Mouse (Mus musculus): ENCODE data around the gene Nt5c2.
"Not testable (repeated sequence)": the region's sequence is repeated elsewhere in the genome, so short reads cannot be mapped to it uniquely, and the experiment has no call there.

The Nt5c2 gene

DNA sequence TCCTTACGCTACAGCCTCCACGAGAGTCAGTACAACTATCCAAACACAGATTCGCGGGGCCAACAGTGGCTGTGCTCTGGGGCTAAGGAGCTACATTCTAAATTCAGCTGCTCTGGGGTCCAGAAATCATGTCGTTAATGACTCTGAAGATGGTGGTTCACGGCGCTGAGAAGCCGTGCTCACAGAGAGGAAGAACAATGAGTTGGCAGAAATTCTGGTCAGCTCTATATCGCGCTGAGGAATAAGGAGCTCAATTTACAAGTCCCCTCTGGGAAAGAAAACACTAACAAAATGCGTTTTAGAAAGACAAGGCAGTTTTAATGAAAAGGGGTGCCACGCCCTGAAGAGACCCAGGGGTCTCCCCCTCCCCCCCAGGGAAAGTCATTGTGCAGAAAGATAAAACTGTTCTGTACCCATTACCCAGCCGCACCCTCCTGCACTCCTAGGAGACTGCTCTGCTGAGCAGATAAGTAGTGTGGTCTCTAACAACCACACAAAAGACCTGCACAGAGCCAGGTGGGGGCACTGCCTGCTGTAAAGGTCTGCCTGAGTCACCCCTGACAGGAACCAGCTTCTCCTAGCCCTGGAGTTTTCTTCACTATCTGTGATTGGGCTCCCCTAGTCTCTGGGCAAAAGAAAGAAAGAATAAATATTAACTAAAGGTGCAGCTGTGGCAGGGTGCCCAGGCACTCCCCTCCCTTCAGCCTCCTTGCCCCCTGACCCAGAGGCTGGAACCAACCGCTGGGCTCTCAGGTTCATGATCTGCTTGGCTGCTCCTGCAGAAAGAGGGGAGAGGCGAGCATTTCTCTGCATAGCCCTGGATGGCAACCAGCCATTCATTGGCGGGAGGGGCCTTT, 26.5 kb downstream of the Nt5c2 start:
- no peak for DNase-seq (ENCODE audit: low spot score in 2 of 2)

DNA sequence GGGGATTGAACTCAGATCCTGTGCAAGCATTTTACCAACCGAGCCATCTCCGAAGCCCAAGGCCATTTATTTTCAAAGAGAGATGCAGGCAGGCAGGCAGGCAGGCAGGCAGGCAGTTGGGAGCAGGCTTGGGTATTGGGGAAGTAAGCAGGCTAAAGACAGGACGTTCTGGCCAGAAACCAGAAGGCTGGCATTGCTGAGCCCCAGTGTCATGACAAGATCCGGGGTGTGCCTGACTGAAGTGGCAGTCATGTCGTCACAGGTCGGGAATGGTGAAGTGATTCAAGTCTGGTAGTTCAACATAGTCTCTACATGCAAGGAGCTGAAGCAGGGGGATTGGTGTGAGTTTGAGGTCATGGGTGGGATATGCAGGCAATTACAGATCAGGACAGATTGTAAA, 27.3 kb downstream of the Nt5c2 start:
- no peak for DNase-seq (ENCODE audit: low spot score in 2 of 2)

DNA sequence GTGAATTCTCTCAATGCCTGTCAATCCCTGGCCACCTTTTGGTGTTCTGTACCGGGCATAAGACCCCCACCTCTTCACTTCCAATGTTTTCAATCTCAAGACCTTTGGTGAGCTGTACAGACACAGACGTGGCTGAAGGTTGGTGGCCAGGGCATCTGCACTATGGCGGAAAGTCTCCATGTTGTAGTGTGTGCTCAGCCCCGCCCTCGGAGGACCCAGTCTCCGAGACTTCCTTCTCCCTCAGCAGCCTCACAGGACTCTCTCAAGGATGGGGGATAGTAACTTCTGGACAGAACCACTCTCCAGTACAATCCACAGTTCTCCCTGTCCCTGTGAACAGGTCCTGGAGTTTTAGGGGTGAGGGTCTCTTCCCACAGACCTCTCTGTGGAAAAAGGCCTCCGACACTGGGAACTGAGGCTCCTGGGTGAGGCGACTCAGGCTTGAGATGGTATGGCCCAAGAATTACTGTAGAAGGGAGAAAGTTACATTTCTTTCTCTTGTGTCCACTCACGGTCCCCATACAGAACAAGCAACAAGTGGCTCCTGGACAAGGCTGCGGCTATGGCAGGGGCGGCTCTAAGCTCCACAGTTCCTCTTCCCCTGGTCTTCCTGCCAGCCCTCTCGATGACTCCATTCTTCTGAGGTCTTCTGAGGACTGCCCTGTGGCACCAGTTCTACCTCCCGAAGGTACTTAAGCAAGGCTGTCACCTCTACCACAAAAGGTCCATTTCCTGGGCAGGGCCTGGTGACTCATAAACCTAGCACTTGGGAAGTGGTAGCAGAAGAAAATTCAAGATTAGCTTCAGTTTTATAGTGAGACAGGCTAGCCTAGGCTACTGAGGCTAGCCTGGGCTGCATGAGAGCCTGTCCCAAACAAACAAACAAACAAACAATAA, 30.0 kb downstream of the Nt5c2 start:
- no peak for DNase-seq (ENCODE audit: low spot score in 2 of 2)

DNA sequence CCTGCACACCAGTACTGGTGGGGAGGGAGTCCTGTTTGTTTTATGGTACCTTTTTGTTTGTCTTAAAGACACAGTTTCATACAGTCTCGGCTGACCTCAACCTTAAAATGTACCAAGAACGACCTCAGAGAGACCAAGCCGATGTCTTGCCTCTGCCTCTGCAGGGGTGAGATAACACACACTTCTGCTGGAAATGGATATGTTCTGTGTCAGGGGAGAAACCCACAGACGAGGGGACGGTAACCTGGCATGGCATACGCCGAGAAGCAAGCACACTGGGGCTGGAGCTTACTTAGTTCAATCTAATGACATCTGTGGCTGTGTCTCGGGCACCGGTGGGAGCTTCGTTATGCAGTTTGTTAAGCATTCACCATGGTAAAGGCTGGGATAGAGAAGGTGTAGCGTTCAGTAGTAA, 31.0 kb downstream of the Nt5c2 start:
- DNase-seq (ENCODE audit: low spot score in 2 of 2), result no peak

DNA sequence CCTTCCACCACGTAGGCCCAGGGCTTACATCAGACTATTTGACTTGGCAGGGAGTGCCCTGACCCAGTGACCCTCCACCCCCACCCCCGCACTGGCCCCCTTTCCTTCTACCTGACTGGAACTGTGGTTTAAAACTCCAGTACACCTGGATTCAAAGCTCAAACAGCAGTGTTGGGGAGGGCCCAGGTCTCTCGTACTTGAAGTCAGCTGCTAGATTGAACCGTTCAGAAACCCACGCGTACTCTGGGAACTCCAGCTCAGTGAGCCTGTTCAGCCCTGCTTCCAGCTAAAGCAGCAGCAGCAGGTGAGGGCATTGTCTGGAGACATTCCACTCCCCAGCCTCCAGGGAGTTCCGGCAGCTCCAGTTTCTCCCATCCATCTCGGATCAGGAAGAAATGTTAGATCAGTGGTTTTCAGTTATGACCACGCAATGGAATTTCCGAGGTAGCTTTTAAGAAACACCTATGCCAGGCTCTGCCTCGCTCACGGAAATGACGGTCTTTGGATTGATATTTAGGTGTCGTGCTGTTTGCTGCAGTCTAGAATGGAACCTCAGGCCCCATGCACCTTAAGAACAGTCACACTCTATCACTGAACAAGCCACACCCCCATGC, 31.5 kb downstream of the Nt5c2 start:
- DNase-seq (ENCODE audit: low spot score in 2 of 2), result no peak

DNA sequence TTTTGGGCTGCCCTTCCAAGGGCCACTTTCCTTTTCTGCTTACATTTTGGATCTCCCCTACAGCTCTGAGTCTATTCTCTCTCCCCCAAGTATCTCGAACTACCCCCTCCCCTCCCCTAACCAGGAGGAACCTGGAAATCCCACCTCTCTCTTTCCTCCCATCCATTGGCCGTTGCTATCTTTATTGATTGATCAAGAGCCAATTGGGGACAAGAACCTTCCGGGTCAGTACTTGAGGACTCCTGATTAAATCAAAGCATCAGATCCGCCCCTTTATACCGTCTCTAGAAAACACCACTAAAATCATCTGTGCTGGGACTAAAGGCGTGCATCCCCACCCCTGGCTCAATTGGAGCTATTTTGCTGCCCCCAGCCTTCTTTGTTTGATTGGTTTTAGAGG, 33.5 kb downstream of the Nt5c2 start:
- DNase-seq (ENCODE audit: low spot score in 2 of 2), result no peak

DNA sequence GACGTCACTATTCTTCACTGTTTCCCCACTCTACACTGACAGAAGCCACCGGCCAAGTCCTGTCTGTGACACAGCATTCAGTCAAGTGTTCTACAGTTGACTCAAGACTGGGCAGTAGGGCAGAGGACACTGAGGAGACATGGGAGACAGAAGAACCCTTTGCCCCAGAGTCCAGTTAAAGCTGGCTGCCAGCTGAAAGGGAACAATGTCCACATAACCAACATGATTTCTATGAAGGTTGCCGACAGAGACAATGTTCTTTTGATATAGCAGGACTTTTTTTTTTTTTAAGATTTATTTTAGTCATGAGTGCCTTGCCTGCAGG, 35.2 kb downstream of the Nt5c2 start:
- DNase-seq (ENCODE audit: low spot score in 2 of 2), result no peak

DNA sequence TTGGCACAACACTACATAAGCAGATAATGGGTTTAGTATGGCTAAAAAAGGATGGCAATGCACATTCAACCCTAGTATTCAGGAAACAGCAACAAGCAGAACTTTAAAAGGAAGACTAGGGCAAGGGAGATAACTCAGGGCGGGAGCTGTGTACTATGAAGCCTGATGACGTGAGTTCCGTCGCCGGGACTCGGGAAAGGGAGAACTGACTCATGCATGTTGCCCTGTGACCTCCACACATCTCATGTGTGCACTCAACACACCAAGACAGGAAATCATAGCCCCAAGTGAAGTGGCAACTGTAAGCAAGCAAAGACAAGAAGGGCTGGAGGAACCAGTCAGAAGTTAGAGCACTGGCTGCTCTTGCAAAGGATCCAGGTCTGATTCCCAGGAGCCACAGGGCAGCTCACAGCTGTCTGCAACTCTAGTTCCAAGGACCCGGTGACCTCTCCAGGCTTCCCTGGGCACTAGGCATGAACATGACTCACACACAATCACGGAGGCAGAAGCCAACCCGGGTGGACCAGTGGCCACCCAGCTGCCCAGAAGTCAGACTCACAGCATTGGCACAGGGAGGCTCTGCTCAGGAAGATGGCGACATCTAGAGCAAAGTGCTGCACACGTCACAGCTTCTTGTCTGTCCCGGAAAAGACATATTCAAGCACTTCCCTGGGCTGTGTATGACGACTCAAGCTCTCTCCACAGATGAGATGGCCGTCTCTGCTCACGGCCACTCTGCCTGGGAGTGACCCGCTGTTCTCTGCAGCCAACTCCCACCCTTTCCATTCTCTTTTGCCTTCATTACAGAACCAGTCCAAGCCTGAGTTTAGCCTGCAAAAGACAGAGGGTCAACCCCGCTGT, 35.8 kb downstream of the Nt5c2 start:
- DNase-seq (ENCODE audit: low spot score in 2 of 2), result no peak

DNA sequence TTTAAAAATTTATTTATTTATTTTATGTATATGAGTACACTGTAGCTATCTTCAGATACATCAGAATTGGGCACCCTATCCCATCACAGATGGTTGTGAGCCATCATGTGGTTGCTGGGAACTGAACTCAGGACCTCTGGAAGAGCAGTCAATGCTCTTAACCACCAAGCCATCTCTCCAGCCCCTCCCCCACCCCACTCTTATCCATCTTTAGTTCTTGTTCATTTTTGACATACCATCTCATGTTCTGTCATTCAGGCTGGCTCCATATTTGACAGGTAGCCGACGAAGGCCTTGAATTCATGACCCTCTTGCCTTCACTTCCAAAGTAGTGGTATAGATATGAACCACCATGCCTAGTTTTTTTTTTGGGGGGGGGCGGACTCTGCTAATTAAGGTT, 36.9 kb downstream of the Nt5c2 start:
- DNase-seq (ENCODE audit: low spot score in 2 of 2), result not testable (repeated sequence)

DNA sequence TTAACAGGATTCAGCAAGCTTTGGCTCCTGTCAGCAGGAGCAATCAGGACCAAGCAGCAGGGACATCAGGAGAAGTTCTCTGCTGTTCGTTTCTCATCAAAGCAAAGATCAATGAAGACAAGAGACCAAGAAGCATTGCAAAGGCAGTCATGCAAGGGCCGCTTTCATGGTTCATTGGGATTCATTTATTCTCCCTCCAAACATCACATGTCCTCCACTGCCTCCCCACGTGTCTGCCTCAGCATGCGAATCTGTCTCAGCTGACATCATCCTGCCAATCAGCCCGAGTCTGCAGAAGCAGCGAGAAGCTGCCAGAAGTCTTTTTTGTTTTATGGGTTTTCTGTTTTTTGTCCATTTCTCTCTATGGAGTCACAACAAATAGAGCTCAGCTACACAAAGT, 37.5 kb downstream of the Nt5c2 start:
- no peak for DNase-seq (ENCODE audit: low spot score in 2 of 2)

DNA sequence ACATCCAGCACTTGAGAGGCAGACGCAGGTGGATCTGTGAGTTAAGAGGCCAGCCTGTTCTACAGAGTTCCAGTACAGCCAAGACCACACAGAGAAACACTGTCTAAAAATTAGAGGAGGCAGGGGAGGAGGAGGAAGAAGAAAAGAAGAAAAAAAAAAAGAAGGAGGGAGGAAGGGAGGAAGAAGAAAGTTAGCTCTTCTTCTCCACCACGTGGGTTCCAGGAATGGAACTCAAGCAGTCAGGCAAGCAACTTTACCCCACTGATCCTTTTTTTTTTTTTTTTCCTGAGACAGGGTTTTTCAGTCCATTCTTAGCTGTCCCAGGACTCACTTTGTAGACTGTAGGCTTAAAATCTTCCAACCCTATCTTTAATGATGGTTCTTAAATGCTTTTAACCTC, 38.2 kb downstream of the Nt5c2 start:
- DNase-seq (ENCODE audit: low spot score in 2 of 2), result no peak

DNA sequence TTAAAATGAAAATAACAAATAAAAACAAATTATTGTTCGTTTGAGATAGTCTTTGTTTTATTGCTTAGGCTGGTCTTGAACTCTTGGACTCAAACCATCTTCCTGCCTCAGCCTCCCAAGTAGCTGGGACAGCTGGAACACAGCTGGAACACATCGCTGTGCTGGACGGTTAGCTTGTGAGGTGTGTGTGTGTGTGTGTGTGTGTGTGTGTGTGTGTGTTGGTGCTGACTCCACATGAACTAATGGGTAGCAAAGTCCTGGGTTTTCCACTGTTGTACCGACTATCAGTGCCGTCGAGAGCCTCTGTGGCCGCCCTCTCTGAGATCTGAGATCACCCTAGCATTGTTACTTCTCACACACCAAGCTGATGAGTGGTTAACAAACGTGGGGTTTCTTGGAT, 39.0 kb downstream of the Nt5c2 start:
- no peak for DNase-seq (ENCODE audit: low spot score in 2 of 2)

DNA sequence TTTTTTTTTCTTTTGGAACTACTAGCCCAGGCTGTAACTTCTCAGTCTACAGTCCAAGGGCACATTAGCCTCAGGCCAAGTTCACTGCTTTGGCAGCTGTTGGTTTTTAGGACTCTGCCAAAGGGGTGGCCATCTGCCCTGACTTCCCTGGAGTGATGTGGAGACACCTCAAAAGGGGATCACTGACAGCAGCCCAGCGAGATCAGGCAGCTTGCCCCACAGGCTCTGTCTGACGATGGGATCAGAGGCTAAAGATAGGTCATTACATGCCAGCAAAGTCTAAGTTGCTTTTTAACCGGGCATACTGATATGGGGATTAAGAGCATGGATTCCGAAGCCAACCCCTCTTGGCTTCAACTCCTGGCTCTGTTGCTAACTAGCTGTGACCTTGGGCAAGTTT, 39.4 kb downstream of the Nt5c2 start:
- no peak for DNase-seq (ENCODE audit: low spot score in 2 of 2)

DNA sequence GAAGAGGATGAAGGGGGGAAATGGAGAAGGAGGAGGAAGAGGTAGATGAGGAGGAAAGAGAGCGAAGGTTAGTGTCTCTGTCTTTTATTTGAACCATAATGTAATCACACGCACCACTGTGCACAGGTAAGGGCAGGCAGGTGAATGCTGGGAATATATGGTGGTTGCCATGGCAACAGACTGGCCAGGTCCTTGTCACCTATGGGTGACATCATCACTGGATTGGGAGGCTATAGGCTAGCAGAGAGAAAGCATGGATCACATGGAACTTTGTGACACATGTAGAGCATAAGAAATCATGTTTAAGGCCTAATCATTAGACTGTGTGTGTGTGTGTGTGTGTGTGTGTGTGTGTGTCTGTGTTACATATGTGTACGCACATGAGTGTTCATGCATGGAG, 42.8 kb downstream of the Nt5c2 start:
- no peak for DNase-seq (ENCODE audit: low spot score in 2 of 2)

DNA sequence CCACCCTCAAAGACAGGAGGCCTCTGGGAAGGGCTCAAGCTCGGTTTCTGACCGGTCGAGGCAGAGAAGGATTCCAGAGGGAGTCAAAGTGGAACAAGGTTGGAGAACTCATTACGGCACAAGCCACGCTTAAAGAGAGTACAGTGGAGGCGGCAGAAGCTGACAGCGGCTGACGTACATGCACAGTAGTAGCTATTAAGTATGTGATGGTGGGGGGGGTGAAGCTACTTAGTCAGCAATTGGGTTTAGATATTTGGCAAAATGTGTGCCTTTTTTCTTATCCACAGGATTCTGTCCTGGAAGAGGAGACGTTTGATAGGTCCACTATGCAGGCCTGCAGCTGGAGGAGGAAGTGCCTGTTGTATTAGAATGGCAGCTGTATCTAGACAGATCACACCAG, 43.2 kb downstream of the Nt5c2 start:
- DNase-seq (ENCODE audit: low spot score in 2 of 2), result no peak

DNA sequence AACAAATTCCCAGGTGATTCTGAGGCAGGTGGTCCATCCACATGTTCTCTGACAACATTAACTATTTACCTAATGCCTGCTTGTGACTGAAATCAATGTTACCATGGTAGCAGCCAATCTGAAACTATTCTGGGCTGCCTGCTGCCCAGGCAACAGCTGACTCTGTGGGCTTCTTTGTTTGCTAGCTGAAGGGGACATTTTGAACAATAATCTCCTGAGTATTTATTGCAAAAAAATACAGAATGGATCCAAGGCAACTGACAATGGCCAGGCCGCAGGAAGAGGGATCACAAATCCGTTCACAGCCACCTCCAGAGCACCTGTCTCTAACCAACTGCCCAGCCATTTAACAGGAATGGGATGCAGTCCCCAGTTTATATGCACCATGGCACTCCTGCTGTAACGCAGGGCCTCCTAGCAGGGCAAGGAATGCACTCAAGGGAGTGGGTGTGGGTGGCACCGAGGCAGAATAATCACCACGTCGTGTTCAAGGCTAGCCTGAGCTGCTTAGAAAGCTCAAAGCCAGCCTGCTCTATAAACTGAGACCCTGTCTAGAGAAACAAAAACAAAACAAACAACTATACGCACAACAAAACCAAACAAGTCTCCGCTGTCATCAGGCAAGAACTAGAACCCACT, 43.8 kb downstream of the Nt5c2 start:
- peak; percentile 31 to 32 for DNase-seq (ENCODE audit: low spot score in 2 of 2)

DNA sequence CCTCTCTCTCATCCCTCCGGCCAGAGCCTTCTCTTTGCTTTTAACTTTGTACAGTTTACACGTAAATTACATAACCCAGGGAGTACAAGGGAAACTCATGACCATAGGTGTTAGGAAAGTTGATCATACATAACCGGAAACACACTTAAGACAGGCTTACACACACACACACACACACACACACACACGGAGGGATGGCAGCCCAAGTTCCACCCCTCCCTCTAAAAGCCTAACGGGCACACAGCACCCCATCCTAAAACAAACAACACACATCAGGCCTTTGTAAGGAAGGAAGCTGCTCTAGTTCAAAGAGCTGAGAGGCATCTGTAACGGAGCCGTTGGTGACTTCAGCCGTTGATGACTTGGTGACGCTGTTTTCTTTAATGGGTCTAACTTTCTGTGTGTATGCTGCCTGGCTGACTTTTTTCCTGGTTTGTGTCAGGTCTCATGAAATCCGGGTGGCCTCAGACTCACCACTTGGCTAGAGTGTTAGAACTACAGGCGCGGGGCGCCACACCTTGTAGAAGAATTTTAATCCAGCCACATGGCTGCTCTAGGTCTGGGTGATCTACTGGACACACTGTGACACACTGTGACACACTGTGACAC, 44.7 kb downstream of the Nt5c2 start:
- peak in 1 of 2 experiments; percentile 28 for DNase-seq (ENCODE audit: low spot score in 2 of 2)

DNA sequence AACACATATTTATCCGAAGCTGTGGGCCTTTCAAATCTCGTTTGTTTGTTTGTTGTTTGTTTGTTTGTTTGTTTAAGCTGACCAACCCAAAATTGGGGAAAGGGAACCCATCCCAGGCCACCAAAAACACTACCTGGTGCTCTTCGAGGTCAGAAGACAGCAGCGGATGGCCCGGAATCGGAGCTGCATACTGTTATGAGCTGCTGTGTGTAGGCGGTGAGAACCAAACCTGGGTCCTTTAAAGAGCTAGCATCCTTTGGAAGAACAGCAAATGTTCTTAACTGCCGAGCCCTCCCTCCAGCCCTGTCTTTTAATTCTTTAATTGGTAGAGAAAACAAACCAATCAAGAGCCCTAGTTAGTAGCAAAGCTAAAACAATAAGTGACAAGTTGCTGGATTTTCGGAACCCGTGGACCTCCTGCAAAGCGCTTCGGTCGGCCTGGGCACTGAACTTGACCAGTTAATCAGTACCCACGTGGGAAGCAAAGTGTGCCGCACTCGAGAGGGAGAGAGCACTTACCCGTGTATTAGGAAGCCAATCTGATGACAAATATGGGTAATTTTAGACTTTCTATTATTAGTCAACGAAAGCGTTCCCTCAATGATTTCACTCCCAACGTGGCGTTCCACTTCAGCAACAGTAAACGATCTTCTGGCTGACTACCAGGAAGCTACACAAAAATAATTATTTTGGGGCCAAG, 45.5 kb downstream of the Nt5c2 start:
- peak in 1 of 2 experiments; percentile 40 for DNase-seq (ENCODE audit: low spot score in 2 of 2)

DNA sequence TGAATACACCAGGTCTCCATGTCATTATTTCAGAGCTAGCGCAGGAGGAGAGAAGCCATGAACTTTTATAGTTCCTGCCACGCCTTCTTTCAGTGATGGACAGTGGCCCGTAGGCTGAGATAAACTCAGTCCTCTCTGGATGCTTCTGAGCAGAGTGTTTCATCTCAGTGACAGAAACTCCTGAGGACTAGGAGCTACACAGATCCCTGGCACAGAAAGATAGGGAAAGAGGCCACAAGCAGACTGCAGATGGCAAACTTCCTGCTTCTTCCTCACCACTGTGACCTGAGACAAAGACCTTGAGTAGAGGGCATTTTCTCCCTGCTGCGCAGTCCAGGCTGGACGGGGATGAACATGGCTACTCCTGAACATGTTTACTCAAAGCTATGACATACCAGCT, 46.1 kb downstream of the Nt5c2 start:
- DNase-seq (ENCODE audit: low spot score in 2 of 2), result no peak

DNA sequence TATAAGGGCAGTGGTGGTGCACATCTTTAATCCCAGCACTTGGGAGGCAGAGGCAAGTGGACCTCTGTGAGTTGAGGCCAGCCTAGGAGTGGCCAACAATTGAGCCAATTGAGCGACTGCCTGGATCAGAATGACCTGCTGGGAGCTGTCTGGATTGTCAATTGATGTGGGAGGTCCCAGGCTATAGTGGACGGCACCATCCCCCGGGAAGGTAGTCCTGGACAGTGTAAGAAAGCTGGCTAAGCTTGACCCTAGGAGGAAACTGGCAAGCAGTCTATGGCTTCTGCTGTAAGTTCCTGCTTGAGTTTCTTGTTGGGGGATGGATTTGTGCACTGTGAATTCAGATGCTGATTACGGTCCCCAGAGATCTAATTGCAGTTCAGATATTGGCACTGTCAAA, 47.1 kb downstream of the Nt5c2 start:
- no peak for DNase-seq (ENCODE audit: low spot score in 2 of 2)

All from right cerebral cortex, adult 2 months (tissue).